Mouse (Mus musculus) thymus, adult 2 months (tissue): ENCODE measurements around the gene Rarb. TPM values are rescaled to one million over a fixed set of nuclear protein-coding genes. Genes with fewer than 3 reads are reported as not detected.

Experiments
- DNase-seq: peaks from one replicate; pipeline ENCODE4 v3.0.0; 2021
- H3K27ac ChIP-seq: fragments of 200-500 bp; 2 replicates; pipeline ENCODE4 v1.5.1; 2012; ENCODE audit warnings: low read length, control low read depth; ENCODE audit not compliant: control insufficient read depth, insufficient read depth
- H3K27me3 ChIP-seq: fragments of 200-500 bp; 2 replicates; pipeline ENCODE4 v1.6.1; 2012; ENCODE audit warnings: mild to moderate bottlenecking, low read length, moderate library complexity, mixed read lengths; ENCODE audit not compliant: control insufficient read depth, insufficient read depth
- H3K36me3 ChIP-seq: fragments of 200-500 bp; 2 replicates; pipeline ENCODE4 v1.6.1; 2012; ENCODE audit warnings: mild to moderate bottlenecking, low read length, moderate library complexity; ENCODE audit not compliant: control insufficient read depth, insufficient read depth
- H3K4me1 ChIP-seq: fragments of 200-500 bp; replicated peaks from 2 replicates; pipeline ENCODE4 v1.6.1; 2012; ENCODE audit warnings: low read length; ENCODE audit not compliant: control insufficient read depth, insufficient read depth
- H3K4me3 ChIP-seq: fragments of 200-500 bp; 2 replicates; pipeline ENCODE4 v1.5.1; 2012; ENCODE audit warnings: mild to moderate bottlenecking, low read length, control low read depth, moderate library complexity; ENCODE audit not compliant: control insufficient read depth, insufficient read depth
- CTCF ChIP-seq: fragments of 200-500 bp; IDR thresholded peaks from 2 replicates; pipeline ENCODE4 v1.5.1; 2012; ENCODE audit warnings: mild to moderate bottlenecking, control low read depth, low read length, moderate library complexity, borderline replicate concordance; ENCODE audit not compliant: control insufficient read depth, poor library complexity, insufficient read depth; ENCODE audit errors: extremely low read depth
- POLR2A ChIP-seq: fragments of 200-500 bp; IDR thresholded peaks from 2 replicates; pipeline ENCODE4 v1.6.1; 2012; ENCODE audit warnings: mild to moderate bottlenecking, low read length, control low read depth, moderate library complexity; ENCODE audit not compliant: control insufficient read depth, poor library complexity, insufficient read depth; ENCODE audit errors: extremely low read depth
- WGBS: fragments of 180-500 bp; shearing (Covaris S2); methylation state at CpG from one replicate; pipeline ENCODE4 v1.1.7; 2018; 5-methylcytosine and 5-hydroxymethylcytosine counted together
- polyA plus RNA-seq: library from polyadenylated mRNA; depleted of rRNA; stranded (reverse); fragments of >200 nt; gene quantifications from 2 replicates; pipeline ENCODE4 v1.2.3, GENCODE M21; 2012

The Rarb gene
- polyA plus RNA-seq, 1 experiment = 2.9 TPM

GRCm38 (mm10) chr14:16578100-16578499 lies 240.9 kb downstream of the Rarb start:
- Histone ChIP-seq H3K27ac (no peak overlapping the region), H3K4me3 (no peak overlapping the region), H3K27me3 (peaks cover 9% of the 10 kb centered on the region; the same call in 1 of the 2 replicates), H3K36me3 (no peaks in the 10 kb centered on the region), H3K4me1 (no peaks in the 10 kb centered on the region)
- DNase-seq = no peak
- TF ChIP-seq POLR2A = no peak
- TF ChIP-seq CTCF = no peak

- no peak overlapping the region for H3K27ac ChIP-seq
- WGBS = 17% methylated on average over 1 of the region's 1 CpGs
- no peaks in the 10 kb centered on the region for H3K4me1 ChIP-seq
- TF ChIP-seq POLR2A = no peak
- no peak for TF ChIP-seq CTCF
- H3K4me3 ChIP-seq = no peak overlapping the region
- no peak for DNase-seq
- H3K27me3 ChIP-seq = peaks cover 9% of the 10 kb centered on the region; the same call in 1 of the 2 replicates
- H3K36me3 ChIP-seq = no peaks in the 10 kb centered on the region
Measured at GRCm38 (mm10) chr14:16577049-16577448, 241.9 kb downstream of the Rarb start.

GRCm38 (mm10) chr14:16574925-16575721 lies 243.8 kb downstream of the Rarb start:
- H3K27me3 ChIP-seq = peaks cover 9% of the 10 kb centered on the region; the same call in 1 of the 2 replicates
- H3K36me3 ChIP-seq = no peaks in the 10 kb centered on the region
- H3K27ac ChIP-seq = no peak overlapping the region
- H3K4me3 ChIP-seq = peak overlapping the region; percentile 10; the same call in 1 of the 2 replicates
- DNase-seq = no peak
- TF ChIP-seq CTCF (no peak), POLR2A (no peak)
- no peaks in the 10 kb centered on the region for H3K4me1 ChIP-seq
- 3% methylated on average over 52 of the region's 52 CpGs for WGBS

GRCm38 (mm10) chr14:16573475-16574171 lies 245.3 kb downstream of the Rarb start:
- H3K4me1 ChIP-seq = no peaks in the 10 kb centered on the region
- H3K27ac ChIP-seq = no peak overlapping the region
- no peaks in the 10 kb centered on the region for H3K36me3 ChIP-seq
- no peak for DNase-seq
- WGBS = 90% methylated on average over 6 of the region's 6 CpGs
- no peak overlapping the region for H3K4me3 ChIP-seq
- TF ChIP-seq POLR2A = no peak
- TF ChIP-seq CTCF = no peak
- H3K27me3 ChIP-seq = peaks cover 9% of the 10 kb centered on the region; the same call in 1 of the 2 replicates

GRCm38 (mm10) chr14:16572755-16573340 lies 246.1 kb downstream of the Rarb start:
- no peak for DNase-seq
- WGBS = 92% methylated on average over 8 of the region's 8 CpGs
- no peaks in the 10 kb centered on the region for H3K36me3 ChIP-seq
- TF ChIP-seq CTCF (no peak), POLR2A (no peak)
- peaks cover 9% of the 10 kb centered on the region; the same call in 1 of the 2 replicates for H3K27me3 ChIP-seq
- no peaks in the 10 kb centered on the region for H3K4me1 ChIP-seq
- H3K27ac ChIP-seq = no peak overlapping the region
- H3K4me3 ChIP-seq = no peak overlapping the region

- TF ChIP-seq POLR2A = no peak
- no peak for TF ChIP-seq CTCF
- no peak overlapping the region for H3K4me3 ChIP-seq
- 44% methylated on average over 7 of the region's 7 CpGs for WGBS
- no peaks in the 10 kb centered on the region for H3K36me3 ChIP-seq
- H3K27me3 ChIP-seq = 0 out of 2 replicates have a peak, but pooled peaks cover 3% of the 10 kb centered on the region
- no peak for DNase-seq
- H3K27ac ChIP-seq = no peak overlapping the region
- no peaks in the 10 kb centered on the region for H3K4me1 ChIP-seq
Measured at GRCm38 (mm10) chr14:16569506-16570001, 249.4 kb downstream of the Rarb start.
